Mouse (Mus musculus) limb, embryonic 14.5 days (tissue): ENCODE results near the gene Ajuba. TPM values are rescaled to one million over a fixed set of nuclear protein-coding genes. Genes with fewer than 3 reads are reported as not detected.
"Not testable (repeated sequence)": the region's sequence is repeated elsewhere in the genome, so short reads cannot be mapped to it uniquely, and the experiment has no call there.

Source experiments
- ATAC-seq: fragments of 200-750 bp; cut with Nextera tagmentation; 2 replicates; pipeline ENCODE4 v1.8.0; 2017; ENCODE audit warnings: low read depth, moderate number of reproducible peaks, moderate TSS enrichment; ENCODE audit not compliant: low FRiP score
- DNase-seq: peaks from one replicate; pipeline ENCODE4 v3.0.0-alpha.2; 2015; ENCODE audit warnings: low spot score
- H3K27ac ChIP-seq: fragments of 300-500 bp; sonication (generic); replicated peaks from 2 replicates; pipeline ENCODE4 v1.5.1; 2014; ENCODE audit warnings: low read depth, mild to moderate bottlenecking, low read length, moderate library complexity, mixed read lengths
- H3K27me3 ChIP-seq: fragments of 300-500 bp; sonication (generic); 2 replicates; pipeline ENCODE4 v1.6.1; 2014; ENCODE audit warnings: low read length, mixed read lengths; ENCODE audit not compliant: control insufficient read depth, insufficient read depth
- H3K36me3 ChIP-seq: fragments of 300-500 bp; sonication (generic); 2 replicates; pipeline ENCODE4 v1.6.1; 2014; ENCODE audit warnings: mild to moderate bottlenecking, low read length, moderate library complexity, mixed read lengths; ENCODE audit not compliant: control insufficient read depth, insufficient read depth
- H3K4me1 ChIP-seq: fragments of 300-500 bp; sonication (generic); 2 replicates; pipeline ENCODE4 v1.6.1; 2014; ENCODE audit warnings: antibody characterized with exemption, low read length, mixed read lengths; ENCODE audit not compliant: control insufficient read depth, insufficient read depth
- H3K4me2 ChIP-seq: fragments of 300-500 bp; sonication (generic); replicated peaks from 2 replicates; pipeline ENCODE4 v1.6.1; 2014; ENCODE audit warnings: low read depth, mild to moderate bottlenecking, low read length, moderate library complexity; ENCODE audit not compliant: severe bottlenecking
- H3K4me3 ChIP-seq: fragments of 300-500 bp; sonication (generic); replicated peaks from 2 replicates; pipeline ENCODE4 v1.5.1; 2014; ENCODE audit warnings: low read length
- H3K9ac ChIP-seq: fragments of 300-500 bp; sonication (generic); 2 replicates; pipeline ENCODE4 v1.6.1; 2014; ENCODE audit warnings: mild to moderate bottlenecking, low read depth, low read length, moderate library complexity; ENCODE audit not compliant: severe bottlenecking
- H3K9me3 ChIP-seq: fragments of 300-500 bp; sonication (generic); 2 replicates; pipeline ENCODE4 v1.6.1; 2016; ENCODE audit warnings: low read length; ENCODE audit not compliant: control insufficient read depth
- POLR2A ChIP-seq: fragments of 200-500 bp; IDR thresholded peaks from 2 replicates; pipeline ENCODE4 v1.8.0; 2012; ENCODE audit warnings: inconsistent platforms, mild to moderate bottlenecking, moderate library complexity, borderline replicate concordance; ENCODE audit not compliant: insufficient read depth, insufficient read length; ENCODE audit errors: extremely low read depth
- WGBS: fragments of 180-500 bp; shearing (Covaris S2); extraction: QIAGEN DNeasy Blood & Tissue Kit; methylation state at CpG from one replicate; pipeline ENCODE4 v1.1.7; 2014; 5-methylcytosine and 5-hydroxymethylcytosine counted together
- polyA plus RNA-seq, 2 experiments: library from polyadenylated mRNA; depleted of rRNA in 1 of 2; stranded (reverse) in 1 of 2; unstranded in 1 of 2; fragments of >200 nt; fragmentation: Nextera tagmentation in 1 of 2; extraction: Ambion mirVana in 1 of 2; gene quantifications; 2 replicates each; pipeline versions ENCODE4 v1.2.1 to v1.2.3; 2012 to 2014

Ajuba gene
- polyA plus RNA-seq, 2 experiments = 18.1 to 61.4 TPM

- Histone ChIP-seq H3K4me1 (peaks cover 4% of the 10 kb centered on the region), H3K27me3 (no peaks in the 10 kb centered on the region), H3K27ac (peak overlapping the region; percentile 84), H3K4me3 (peak overlapping the region; percentile 77), H3K9me3 (no peaks in the 10 kb centered on the region), H3K4me2 (peak overlapping the region; percentile 69), H3K9ac (peak overlapping the region; percentile 87), H3K36me3 (peaks cover 30% of the 10 kb centered on the region)
- 2% methylated on average over 38 of the region's 38 CpGs for WGBS
- peak; percentile 25 for ATAC-seq
- no peak for TF ChIP-seq POLR2A
- DNase-seq = no peak
Measured at GRCm38 (mm10) chr14:54617152-54617896, 40.0 kb upstream of the Ajuba start.

- H3K9me3 ChIP-seq = no peaks in the 10 kb centered on the region
- peaks cover 4% of the 10 kb centered on the region for H3K4me1 ChIP-seq
- ATAC-seq = no peak
- DNase-seq = no peak
- peaks cover 39% of the 10 kb centered on the region for H3K36me3 ChIP-seq
- 96% methylated on average over 16 of the region's 16 CpGs for WGBS
- TF ChIP-seq POLR2A = no peak
- H3K27me3 ChIP-seq = no peaks in the 10 kb centered on the region
- H3K4me2 ChIP-seq = no peak overlapping the region
- no peak overlapping the region for H3K9ac ChIP-seq
- no peak overlapping the region for H3K27ac ChIP-seq
- no peak overlapping the region for H3K4me3 ChIP-seq
Measured at GRCm38 (mm10) chr14:54616226-54616825, 39.0 kb upstream of the Ajuba start.

- H3K9me3 ChIP-seq, DNase-seq, H3K9ac ChIP-seq, H3K27ac ChIP-seq, ATAC-seq, H3K27me3 ChIP-seq, H3K4me3 ChIP-seq, H3K4me2 ChIP-seq, H3K4me1 ChIP-seq: not testable (repeated sequence)
- peaks cover 42% of the 10 kb centered on the region for H3K36me3 ChIP-seq
- 95% methylated on average over 15 of the region's 16 CpGs for WGBS
Measured at GRCm38 (mm10) chr14:54614130-54614529, 36.8 kb upstream of the Ajuba start.

- H3K4me1 ChIP-seq = peaks cover 3% of the 10 kb centered on the region; the same call in 1 of the 2 replicates
- no peaks in the 10 kb centered on the region for H3K9me3 ChIP-seq
- TF ChIP-seq POLR2A = no peak
- no peak overlapping the region for H3K27ac ChIP-seq
- peaks cover 34% of the 10 kb centered on the region for H3K36me3 ChIP-seq
- DNase-seq (no peak), ATAC-seq (no peak)
- H3K9ac ChIP-seq = no peak overlapping the region
- no peaks in the 10 kb centered on the region for H3K27me3 ChIP-seq
- no peak overlapping the region for H3K4me2 ChIP-seq
- H3K4me3 ChIP-seq = no peak overlapping the region
- WGBS = 80% methylated on average over 6 of the region's 6 CpGs
Measured at GRCm38 (mm10) chr14:54610648-54611047, 33.3 kb upstream of the Ajuba start.

GRCm38 (mm10) chr14:54609962-54610361, 32.6 kb upstream of the Ajuba start:
- TF ChIP-seq POLR2A = no peak
- WGBS = 81% methylated on average over 4 of the region's 4 CpGs

More at GRCm38 (mm10) chr14:54609962-54610361, 32.6 kb upstream of the Ajuba start:
- H3K4me2 ChIP-seq = no peak overlapping the region
- peaks cover 6% of the 10 kb centered on the region; the same call in 1 of the 2 replicates for H3K4me1 ChIP-seq
- DNase-seq (no peak), ATAC-seq (no peak)
- no peak overlapping the region for H3K4me3 ChIP-seq
- H3K36me3 ChIP-seq = peaks cover 27% of the 10 kb centered on the region
- no peak overlapping the region for H3K27ac ChIP-seq
- no peak overlapping the region for H3K9ac ChIP-seq
- H3K9me3 ChIP-seq = no peaks in the 10 kb centered on the region
- H3K27me3 ChIP-seq = no peaks in the 10 kb centered on the region
